Mouse (Mus musculus) hematopoietic stem cell, adult 5-6 weeks (primary cell): ENCODE results near the gene Atg16l1. TPM values are rescaled to one million over a fixed set of nuclear protein-coding genes. Genes with fewer than 3 reads are reported as not detected.

Experiments used
- ATAC-seq, 2 experiments: fragments of 125-278 bp in 1 of 2; replicated peaks in 1 of 2; 2 replicates each; pipeline ENCODE4 v1.8.0; 2016 to 2017; ENCODE audit warnings: inconsistent platforms in 2 of 2, mild to moderate bottlenecking in 2 of 2, moderate number of reproducible peaks in 2 of 2, low read depth in 1 of 2, moderate TSS enrichment in 1 of 2; ENCODE audit not compliant: low FRiP score in 2 of 2, poor library complexity in 2 of 2, severe bottlenecking in 2 of 2, insufficient read depth in 1 of 2, low TSS enrichment in 1 of 2
- total RNA-seq: library from RNA; stranded (forward); fragments of 172-1452, 232-1000 nt; gene quantifications from 2 replicates; pipeline ENCODE4 v1.2.3, GENCODE M21; 2017

Gene Atg16l1
- total RNA-seq, result 62.1 and 74.7 TPM in 2 replicates

GRCm38 (mm10) chr1:87755641-87756470 lies at the start of gene Atg16l1:
Atg16l1 (plus strand) TSS chr1:87755870.
- ATAC-seq, result peak; percentile 98

GRCm38 (mm10) chr1:87706361-87706760 lies 49.3 kb upstream of the Atg16l1 start:
- ATAC-seq, result no peak

- ATAC-seq, result no peak
Observed at GRCm38 (mm10) chr1:87709020-87709419, 46.6 kb upstream of the Atg16l1 start.

GRCm38 (mm10) chr1:87709661-87710270 lies 45.9 kb upstream of the Atg16l1 start:
- ATAC-seq, result no peak

- peak in 1 of 2 experiments; percentile 21; a peak in 1 of 4 replicates for ATAC-seq
Observed at GRCm38 (mm10) chr1:87711938-87712613, 43.6 kb upstream of the Atg16l1 start.

- 0 out of 4 replicates have a peak, but pooled peaks of 1 of the 2 experiments have one; percentile 15 for ATAC-seq
Observed at GRCm38 (mm10) chr1:87712614-87712971, 43.1 kb upstream of the Atg16l1 start.

- 0 out of 4 replicates have a peak, but pooled peaks have one; percentile 13 for ATAC-seq
Observed at GRCm38 (mm10) chr1:87721382-87721781, 34.3 kb upstream of the Atg16l1 start.

- ATAC-seq, result no peak
Observed at GRCm38 (mm10) chr1:87722081-87722480, 33.6 kb upstream of the Atg16l1 start.

- peak; percentile 68 to 80 for ATAC-seq
Observed at GRCm38 (mm10) chr1:87723351-87723750, 32.3 kb upstream of the Atg16l1 start.

- ATAC-seq, result no peak
Observed at GRCm38 (mm10) chr1:87729070-87729469, 26.6 kb upstream of the Atg16l1 start.

- ATAC-seq, result no peak
Observed at GRCm38 (mm10) chr1:87729850-87730249, 25.8 kb upstream of the Atg16l1 start.

GRCm38 (mm10) chr1:87730271-87730670 lies 25.4 kb upstream of the Atg16l1 start:
- ATAC-seq, result no peak

GRCm38 (mm10) chr1:87733212-87733611 lies 22.5 kb upstream of the Atg16l1 start:
- no peak for ATAC-seq

GRCm38 (mm10) chr1:87734153-87734552 lies 21.5 kb upstream of the Atg16l1 start:
- no peak for ATAC-seq

GRCm38 (mm10) chr1:87740584-87741290 lies 14.9 kb upstream of the Atg16l1 start:
- ATAC-seq, result 0 out of 4 replicates have a peak, but pooled peaks of 1 of the 2 experiments have one; percentile 27

- no peak for ATAC-seq
Observed at GRCm38 (mm10) chr1:87749360-87749973, 6.2 kb upstream of the Atg16l1 start.

- ATAC-seq, result no peak
Observed at GRCm38 (mm10) chr1:87763821-87764220, 8.2 kb downstream of the Atg16l1 start.
